Mouse (Mus musculus) myocyte (in vitro differentiated cells): ENCODE results near the gene Golph3l.

ENCODE experiments used
- CEBPB ChIP-seq: IDR thresholded peaks from 2 replicates; pipeline ENCODE4 v1.6.1; 2011; ENCODE audit warnings: mild to moderate bottlenecking, moderate library complexity; ENCODE audit not compliant: poor library complexity, insufficient read depth, severe bottlenecking
- E2F4 ChIP-seq: IDR thresholded peaks from one replicate; pipeline ENCODE4 v1.6.1; 2011; ENCODE audit warnings: mild to moderate bottlenecking, control low read depth, moderate library complexity; ENCODE audit not compliant: insufficient read depth
- MAX ChIP-seq: IDR thresholded peaks from one replicate; pipeline ENCODE4 v1.6.1; 2011; ENCODE audit warnings: low read depth, mild to moderate bottlenecking, control low read depth
- MYOD1 ChIP-seq, 3 experiments: IDR thresholded peaks; one replicate each; pipeline ENCODE4 v1.6.1; 2011; ENCODE audit warnings: control low read depth in 2 of 3, low read depth in 2 of 3, mild to moderate bottlenecking in 2 of 3, moderate library complexity in 1 of 3; ENCODE audit not compliant: insufficient read length in 2 of 3, control insufficient read depth in 1 of 3
- MYOG ChIP-seq, 3 experiments: IDR thresholded peaks; one replicate each; pipeline ENCODE4 v1.6.1; 2011; ENCODE audit warnings: control low read depth in 2 of 3, low read depth in 2 of 3, mild to moderate bottlenecking in 2 of 3; ENCODE audit not compliant: insufficient read length in 2 of 3, control insufficient read depth in 1 of 3, insufficient read depth in 1 of 3
- POLR2A ChIP-seq: IDR thresholded peaks from one replicate; pipeline ENCODE4 v1.6.1; 2011; ENCODE audit warnings: low read depth, mild to moderate bottlenecking, control low read depth, moderate library complexity; ENCODE audit not compliant: insufficient read length
- POLR2AphosphoS2 ChIP-seq: IDR thresholded peaks from one replicate; pipeline ENCODE4 v1.6.1; 2011; ENCODE audit warnings: low read depth, control low read depth; ENCODE audit not compliant: insufficient read length
- REST ChIP-seq: IDR thresholded peaks from one replicate; pipeline ENCODE4 v1.6.1; 2011; ENCODE audit warnings: mild to moderate bottlenecking, control low read depth, moderate library complexity; ENCODE audit not compliant: insufficient read depth, insufficient read length
- SRF ChIP-seq: IDR thresholded peaks from one replicate; pipeline ENCODE4 v1.6.1; 2011; ENCODE audit warnings: low read depth; ENCODE audit not compliant: control insufficient read depth, insufficient read length
- TCF12 ChIP-seq: IDR thresholded peaks from one replicate; pipeline ENCODE4 v1.6.1; 2011; ENCODE audit warnings: mild to moderate bottlenecking, control low read depth; ENCODE audit not compliant: poor library complexity, insufficient read depth, severe bottlenecking
- USF1 ChIP-seq: IDR thresholded peaks from one replicate; pipeline ENCODE4 v1.6.1; 2011; ENCODE audit warnings: low read depth, mild to moderate bottlenecking, control low read depth, moderate library complexity

DNA sequence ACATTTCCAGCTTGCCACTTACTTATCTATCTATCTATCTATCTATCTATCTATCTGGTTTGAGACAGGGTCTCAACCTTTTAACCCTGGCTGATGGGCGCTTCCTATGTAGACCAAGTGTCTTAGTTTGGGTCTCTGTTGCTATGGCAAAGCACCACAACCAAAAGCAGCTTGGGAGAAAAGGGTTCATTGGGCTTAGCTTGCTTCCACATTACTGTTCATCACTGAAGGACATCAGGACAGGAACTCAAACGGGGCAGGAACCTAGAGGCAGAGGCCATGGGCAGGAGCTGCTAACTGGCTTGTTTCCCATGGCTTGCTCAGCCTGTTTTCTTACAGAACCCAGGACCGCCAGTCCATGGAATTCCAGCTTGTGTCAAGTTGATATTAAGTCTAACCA is 68.4 kb downstream of the Golph3l start:
- no peak for TF ChIP-seq E2F4
- TF ChIP-seq USF1, result no peak
- TF ChIP-seq TCF12, result no peak
- TF ChIP-seq MYOG (IDR thresholded peaks at IDR 0.05; ENCODE audit: control insufficient read depth in 1 of 3, insufficient read depth in 1 of 3, insufficient read length in 2 of 3, low read depth in 2 of 3), result no peak
- no peak for TF ChIP-seq MAX
- no peak for TF ChIP-seq MYOD1 (IDR thresholded peaks at IDR 0.05; ENCODE audit: control insufficient read depth in 1 of 3, insufficient read length in 2 of 3, low read depth in 2 of 3)
- no peak for TF ChIP-seq POLR2A
- no peak for TF ChIP-seq SRF
- TF ChIP-seq CEBPB, result no peak
- no peak for TF ChIP-seq REST
- no peak for TF ChIP-seq POLR2AphosphoS2
